Mouse (Mus musculus) limb, embryonic 11.5 days (tissue): Measurements from ENCODE around the gene Gm5269. TPM values are rescaled to one million over a fixed set of nuclear protein-coding genes. Genes with fewer than 3 reads are reported as not detected.

Experiments used
- ATAC-seq: fragments of 200-750 bp; cut with Nextera tagmentation; 2 replicates; pipeline ENCODE4 v1.8.0; 2017; ENCODE audit warnings: low read depth; ENCODE audit not compliant: insufficient number of reproducible peaks, low FRiP score, low TSS enrichment
- DNase-seq: peaks from one replicate; pipeline ENCODE4 v3.0.0-alpha.2; 2015; ENCODE audit warnings: low spot score
- H3K27ac ChIP-seq: fragments of 300-500 bp; sonication (generic); replicated peaks from 2 replicates; pipeline ENCODE4 v1.5.1; 2014; ENCODE audit warnings: low read depth, mild to moderate bottlenecking, low read length
- H3K27me3 ChIP-seq: fragments of 300-500 bp; sonication (generic); 2 replicates; pipeline ENCODE4 v1.6.1; 2014; ENCODE audit warnings: mild to moderate bottlenecking, low read length, mixed read lengths; ENCODE audit not compliant: control insufficient read depth, insufficient read depth
- H3K36me3 ChIP-seq: fragments of 300-500 bp; sonication (generic); 2 replicates; pipeline ENCODE4 v1.6.1; 2014; ENCODE audit warnings: mild to moderate bottlenecking, low read length, moderate library complexity, mixed read lengths; ENCODE audit not compliant: control insufficient read depth, insufficient read depth
- H3K4me1 ChIP-seq: fragments of 300-500 bp; sonication (generic); 2 replicates; pipeline ENCODE4 v1.6.1; 2014; ENCODE audit warnings: low read length, mixed read lengths; ENCODE audit not compliant: control insufficient read depth, insufficient read depth
- H3K4me2 ChIP-seq: fragments of 300-500 bp; sonication (generic); 2 replicates; pipeline ENCODE4 v1.6.1; 2014; ENCODE audit warnings: low read depth, mild to moderate bottlenecking, moderate library complexity; ENCODE audit not compliant: severe bottlenecking
- H3K4me3 ChIP-seq: fragments of 300-500 bp; sonication (generic); 2 replicates; pipeline ENCODE4 v1.5.1; 2014; ENCODE audit warnings: low read depth, low read length
- H3K9ac ChIP-seq: fragments of 300-500 bp; sonication (generic); 2 replicates; pipeline ENCODE4 v1.6.1; 2014; ENCODE audit warnings: mild to moderate bottlenecking, low read length
- H3K9me3 ChIP-seq: fragments of 300-500 bp; sonication (generic); 2 replicates; pipeline ENCODE4 v1.6.1; 2016; ENCODE audit warnings: low read length; ENCODE audit not compliant: control insufficient read depth
- WGBS: fragments of 180-500 bp; shearing (Covaris S2); extraction: QIAGEN DNeasy Blood & Tissue Kit; methylation state at CpG from one replicate; pipeline ENCODE4 v1.1.7; 2014; 5-methylcytosine and 5-hydroxymethylcytosine counted together
- polyA plus RNA-seq: library from polyadenylated mRNA; unstranded; fragments of >200 nt; fragmentation: Nextera tagmentation; extraction: Ambion mirVana; gene quantifications from 2 replicates; pipeline ENCODE4 v1.2.1, GENCODE M21; 2014

Gm5269 gene
- polyA plus RNA-seq, 1 experiment from 2014 or later = not detected

GRCm38 (mm10) chr1:45920703-45921102 is 30.6 kb upstream of the Gm5269 start:
- WGBS = 90% methylated on average over 3 of the region's 3 CpGs
- H3K4me1 ChIP-seq = no peaks in the 10 kb centered on the region
- no peak overlapping the region for H3K4me3 ChIP-seq
- no peaks in the 10 kb centered on the region for H3K36me3 ChIP-seq
- no peak overlapping the region for H3K9ac ChIP-seq
- H3K27ac ChIP-seq = no peak overlapping the region
- no peaks in the 10 kb centered on the region for H3K9me3 ChIP-seq
- no peaks in the 10 kb centered on the region for H3K27me3 ChIP-seq
- DNase-seq (no peak), ATAC-seq (no peak)
- H3K4me2 ChIP-seq = no peak overlapping the region

DNA sequence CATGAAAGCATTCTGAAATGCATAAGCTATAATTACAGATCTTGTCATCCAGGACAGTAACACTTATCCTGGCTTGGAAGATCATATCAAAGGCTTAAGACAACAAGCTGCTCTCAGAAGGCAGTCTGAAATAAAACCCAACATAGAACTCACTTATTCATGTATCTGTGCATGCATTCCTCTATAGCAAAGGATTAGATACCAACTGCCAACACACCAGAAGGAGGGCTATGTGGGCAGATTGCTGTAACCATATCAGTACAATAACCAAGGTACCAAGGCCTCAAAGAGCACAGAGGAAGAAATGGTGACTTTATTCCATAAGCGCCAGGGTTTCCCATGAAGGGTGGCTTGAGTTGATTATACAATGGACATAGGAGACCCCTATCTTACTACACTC is 29.7 kb upstream of the Gm5269 start:
- ATAC-seq (no peak), DNase-seq (no peak)
- Histone ChIP-seq H3K4me2 (no peak overlapping the region), H3K4me1 (no peaks in the 10 kb centered on the region), H3K27me3 (no peaks in the 10 kb centered on the region), H3K36me3 (no peaks in the 10 kb centered on the region), H3K4me3 (no peak overlapping the region), H3K9ac (no peak overlapping the region), H3K27ac (no peak overlapping the region), H3K9me3 (no peaks in the 10 kb centered on the region)
- WGBS = 96% methylated on average over 1 of the region's 1 CpGs

DNA sequence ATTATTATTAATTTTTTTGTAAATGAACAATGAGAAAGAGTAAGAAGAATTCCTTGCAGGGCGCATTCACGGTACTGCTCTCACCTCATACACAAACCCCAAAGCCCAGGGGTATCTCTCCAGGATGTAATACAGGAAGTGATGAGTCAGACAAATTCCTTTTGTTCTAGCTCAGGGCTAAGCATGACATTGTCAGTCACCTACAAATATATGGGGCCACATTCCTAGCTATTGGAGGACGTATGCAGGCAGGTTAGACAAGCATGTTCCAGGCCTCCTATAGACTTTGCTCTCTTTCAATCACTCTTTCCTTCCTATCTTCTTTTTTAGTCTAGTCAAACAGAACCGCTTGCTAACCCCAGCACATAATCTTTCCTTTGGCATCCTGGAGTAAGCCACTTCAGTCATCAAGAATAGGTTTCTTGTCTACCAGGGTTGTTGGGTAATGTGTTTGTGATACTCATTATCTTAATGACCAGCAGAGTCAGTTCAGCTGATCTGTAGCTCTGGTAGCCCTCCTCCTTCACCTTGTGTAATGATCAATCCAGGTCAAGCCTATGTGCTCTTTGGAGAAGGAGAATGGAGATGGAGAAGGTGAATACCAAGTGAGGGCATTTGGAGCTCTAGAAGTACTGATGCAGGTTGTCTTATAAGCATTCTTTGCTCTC is 27.2 kb upstream of the Gm5269 start:
- no peaks in the 10 kb centered on the region for H3K4me1 ChIP-seq
- H3K36me3 ChIP-seq = no peaks in the 10 kb centered on the region
- ATAC-seq = no peak
- no peak overlapping the region for H3K4me2 ChIP-seq
- no peaks in the 10 kb centered on the region for H3K27me3 ChIP-seq
- H3K27ac ChIP-seq = no peak overlapping the region
- no peaks in the 10 kb centered on the region for H3K9me3 ChIP-seq
- H3K9ac ChIP-seq = no peak overlapping the region
- no peak overlapping the region for H3K4me3 ChIP-seq
- no peak for DNase-seq
- WGBS = 89% methylated on average over 4 of the region's 4 CpGs

DNA sequence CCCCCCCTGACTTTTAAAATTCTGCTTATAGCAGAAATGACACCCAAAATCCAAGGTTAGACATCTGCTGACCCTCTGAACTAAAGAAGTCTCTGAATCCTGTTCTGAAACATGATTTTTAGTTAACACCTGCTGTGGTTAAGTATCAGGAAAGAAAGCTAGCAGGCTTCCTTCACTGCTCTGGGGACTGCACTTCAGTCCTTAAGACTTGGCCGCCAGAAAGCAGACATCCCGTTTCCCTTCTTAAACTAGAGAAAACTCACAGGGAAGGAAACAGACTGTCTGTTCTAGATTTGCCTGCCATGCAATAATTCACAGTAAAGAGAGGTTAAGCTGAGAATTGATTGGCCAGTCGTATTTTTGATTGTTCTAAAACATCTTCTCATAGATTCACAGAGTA is 26.1 kb upstream of the Gm5269 start:
- DNase-seq (no peak), ATAC-seq (no peak)
- no peaks in the 10 kb centered on the region for H3K27me3 ChIP-seq

GRCm38 (mm10) chr1:45914236-45914635 is 24.2 kb upstream of the Gm5269 start:
- Histone ChIP-seq H3K4me2 (no peak overlapping the region), H3K27ac (no peak overlapping the region), H3K9me3 (no peaks in the 10 kb centered on the region), H3K4me3 (no peak overlapping the region), H3K36me3 (no peaks in the 10 kb centered on the region), H3K4me1 (no peaks in the 10 kb centered on the region), H3K9ac (no peak overlapping the region), H3K27me3 (no peaks in the 10 kb centered on the region)
- DNase-seq = no peak
- WGBS = 93% methylated on average over 4 of the region's 4 CpGs
- no peak for ATAC-seq

More for the DNA sequence above, 26.1 kb upstream of the Gm5269 start:
- Histone ChIP-seq H3K27ac (no peak overlapping the region), H3K9ac (no peak overlapping the region), H3K9me3 (no peaks in the 10 kb centered on the region), H3K36me3 (no peaks in the 10 kb centered on the region), H3K4me1 (no peaks in the 10 kb centered on the region), H3K4me3 (no peak overlapping the region), H3K4me2 (no peak overlapping the region)
- WGBS = 65% methylated on average over 3 of the region's 3 CpGs

- peak; percentile 75 for ATAC-seq
- no peak overlapping the region for H3K9ac ChIP-seq
- 13% methylated on average over 5 of the region's 5 CpGs for WGBS
- no peak overlapping the region for H3K4me3 ChIP-seq
- no peaks in the 10 kb centered on the region for H3K36me3 ChIP-seq
- H3K4me1 ChIP-seq = peaks cover 6% of the 10 kb centered on the region; the same call in 1 of the 2 replicates
- no peak overlapping the region for H3K27ac ChIP-seq
- H3K27me3 ChIP-seq = no peaks in the 10 kb centered on the region
- peak; percentile 38 for DNase-seq
- no peaks in the 10 kb centered on the region for H3K9me3 ChIP-seq
- H3K4me2 ChIP-seq = no peak overlapping the region
Measured at GRCm38 (mm10) chr1:45905107-45905821, 15.2 kb upstream of the Gm5269 start.

DNA sequence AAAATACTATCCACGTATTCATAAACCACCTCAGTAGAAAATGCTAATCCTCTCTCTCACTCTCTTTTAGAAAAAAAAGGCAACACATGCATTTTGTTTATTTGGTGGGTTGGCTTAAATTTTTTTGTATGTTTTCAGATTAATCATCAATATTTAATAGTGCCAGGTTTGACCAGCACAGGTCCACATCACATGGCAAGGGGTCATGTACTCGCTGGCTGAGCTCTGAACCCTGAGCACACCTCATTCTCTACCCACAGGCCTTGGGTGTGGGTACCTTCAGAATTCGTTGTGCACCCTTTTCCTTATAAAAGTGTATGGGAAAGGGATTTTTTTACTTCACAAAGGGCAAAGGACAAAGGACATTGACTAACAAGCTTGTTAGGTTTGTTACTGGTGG is 14.1 kb upstream of the Gm5269 start:
- Histone ChIP-seq H3K9me3 (no peaks in the 10 kb centered on the region), H3K27ac (no peak overlapping the region), H3K27me3 (no peaks in the 10 kb centered on the region), H3K36me3 (no peaks in the 10 kb centered on the region), H3K4me1 (peaks cover 6% of the 10 kb centered on the region; the same call in 1 of the 2 replicates), H3K9ac (no peak overlapping the region), H3K4me2 (no peak overlapping the region), H3K4me3 (no peak overlapping the region)
- DNase-seq (no peak), ATAC-seq (no peak)
- WGBS = 75% methylated on average over 3 of the region's 3 CpGs

DNA sequence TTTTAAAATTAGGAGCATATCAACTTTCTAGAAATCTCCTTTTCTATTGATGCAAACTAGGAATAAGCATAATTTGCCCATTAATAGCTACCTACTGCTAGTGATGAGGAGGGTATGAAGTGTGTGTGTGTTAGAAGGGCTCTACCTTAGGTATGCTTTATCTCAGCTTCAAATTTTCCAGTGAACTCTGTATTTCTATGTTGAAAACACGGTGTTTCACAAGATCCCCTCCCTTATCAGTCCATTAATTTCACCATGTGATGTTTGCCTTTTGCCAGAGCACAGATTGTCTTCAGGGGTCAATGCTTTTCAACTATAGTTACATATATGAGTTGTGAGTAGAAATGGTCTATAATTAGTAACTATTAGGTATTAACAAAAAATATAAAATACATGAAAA is 8.0 kb upstream of the Gm5269 start:
- 61% methylated on average over 1 of the region's 1 CpGs for WGBS
- ATAC-seq = no peak
- H3K36me3 ChIP-seq = no peaks in the 10 kb centered on the region

More for the DNA sequence above, 8.0 kb upstream of the Gm5269 start:
- DNase-seq = no peak
- Histone ChIP-seq H3K9ac (no peak overlapping the region), H3K4me3 (no peak overlapping the region), H3K4me1 (no peaks in the 10 kb centered on the region), H3K4me2 (no peak overlapping the region), H3K27me3 (no peaks in the 10 kb centered on the region), H3K9me3 (no peaks in the 10 kb centered on the region), H3K27ac (no peak overlapping the region)
